Mouse (Mus musculus): Measurements from ENCODE around the gene Ptprr. TPM values are rescaled to one million over a fixed set of nuclear protein-coding genes. Genes with fewer than 3 reads are reported as not detected.

Gene Ptprr
- polyA plus RNA-seq, 1 experiment from 2014 or later = 2.9 TPM

DNA sequence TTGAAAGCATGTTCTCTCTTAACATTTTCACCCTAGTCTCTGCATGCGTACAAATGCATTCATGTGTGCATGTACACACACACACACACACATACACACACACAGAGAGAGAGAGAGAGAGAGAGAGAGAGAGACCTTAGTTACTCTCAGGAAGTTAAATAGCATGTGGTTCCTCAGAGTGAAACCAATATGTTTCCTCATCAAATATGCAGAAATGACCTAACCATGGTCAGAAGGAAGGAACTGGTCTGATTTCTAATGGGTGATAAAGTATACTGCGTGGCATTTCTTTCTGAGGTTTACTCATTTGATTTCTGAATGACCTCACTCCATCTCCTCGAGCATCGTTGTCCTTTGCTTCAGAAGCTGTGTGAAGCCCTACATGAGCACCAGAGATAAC lies 113.2 kb downstream of the Ptprr start:
- no peaks in the 10 kb centered on the region for H3K27me3 ChIP-seq (ENCODE audit: control insufficient read depth, insufficient read depth, low read length)
- H3K4me2 ChIP-seq = no peak overlapping the region
- WGBS = 92% methylated on average over 4 of the region's 4 CpGs
- no peak overlapping the region for H3K9ac ChIP-seq (ENCODE audit: low read length)
- ATAC-seq (ENCODE audit: low FRiP score) (no peak), DNase-seq (ENCODE audit: low spot score, missing footprints) (no peak)
- H3K27ac ChIP-seq (ENCODE audit: low read depth, low read length) = no peak overlapping the region
- no peak overlapping the region for H3K4me3 ChIP-seq (ENCODE audit: low read depth, low read length)
- no peaks in the 10 kb centered on the region for H3K36me3 ChIP-seq (ENCODE audit: control insufficient read depth, insufficient read depth, low read length)
- no peaks in the 10 kb centered on the region for H3K4me1 ChIP-seq (ENCODE audit: control insufficient read depth, insufficient read depth, low read length)
- no peaks in the 10 kb centered on the region for H3K9me3 ChIP-seq (ENCODE audit: control insufficient read depth, low read length)

GRCm38 (mm10) chr10:116132233-116132632 lies 114.2 kb downstream of the Ptprr start:
- H3K9me3 ChIP-seq (ENCODE audit: control insufficient read depth, low read length) = no peaks in the 10 kb centered on the region
- WGBS = 89% methylated on average over 4 of the region's 4 CpGs
- DNase-seq (ENCODE audit: low spot score, missing footprints) = no peak
- H3K27me3 ChIP-seq (ENCODE audit: control insufficient read depth, insufficient read depth, low read length) = no peaks in the 10 kb centered on the region
- H3K36me3 ChIP-seq (ENCODE audit: control insufficient read depth, insufficient read depth, low read length) = no peaks in the 10 kb centered on the region
- H3K27ac ChIP-seq (ENCODE audit: low read depth, low read length) = no peak overlapping the region
- no peaks in the 10 kb centered on the region for H3K4me1 ChIP-seq (ENCODE audit: control insufficient read depth, insufficient read depth, low read length)
- no peak for ATAC-seq (ENCODE audit: low FRiP score)
- no peak overlapping the region for H3K9ac ChIP-seq (ENCODE audit: low read length)
- no peak overlapping the region for H3K4me2 ChIP-seq
- H3K4me3 ChIP-seq (ENCODE audit: low read depth, low read length) = no peak overlapping the region

DNA sequence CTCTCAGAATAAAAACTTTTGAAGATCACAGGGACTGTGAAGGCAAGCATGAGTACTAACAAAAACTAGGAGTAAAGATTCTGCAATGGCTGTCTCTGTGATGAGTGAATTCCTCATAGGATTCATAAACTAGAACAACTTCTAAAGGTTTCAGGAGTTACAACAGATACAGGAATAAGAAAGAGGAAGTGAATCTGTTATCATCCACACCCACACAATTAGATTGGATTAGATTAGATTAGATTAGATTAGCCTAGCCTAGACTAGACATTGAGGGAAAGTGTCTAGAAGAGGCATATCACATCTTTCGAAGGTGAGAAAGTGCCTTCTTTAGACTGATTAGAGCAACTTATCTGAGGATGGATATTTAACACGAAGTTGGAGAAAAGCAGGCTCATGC lies 117.2 kb downstream of the Ptprr start:
- 87% methylated on average over 2 of the region's 2 CpGs for WGBS
- Histone ChIP-seq H3K4me1 (ENCODE audit: control insufficient read depth, insufficient read depth, low read length) (no peaks in the 10 kb centered on the region), H3K9me3 (ENCODE audit: control insufficient read depth, low read length) (no peaks in the 10 kb centered on the region), H3K27me3 (ENCODE audit: control insufficient read depth, insufficient read depth, low read length) (no peaks in the 10 kb centered on the region), H3K4me2 (no peak overlapping the region), H3K36me3 (ENCODE audit: control insufficient read depth, insufficient read depth, low read length) (no peaks in the 10 kb centered on the region), H3K27ac (ENCODE audit: low read depth, low read length) (no peak overlapping the region), H3K4me3 (ENCODE audit: low read depth, low read length) (no peak overlapping the region), H3K9ac (ENCODE audit: low read length) (no peak overlapping the region)
- no peak for DNase-seq (ENCODE audit: low spot score, missing footprints)
- no peak for ATAC-seq (ENCODE audit: low FRiP score)

GRCm38 (mm10) chr10:116140226-116140625 lies 122.2 kb downstream of the Ptprr start:
- H3K27ac ChIP-seq (ENCODE audit: low read depth, low read length) = no peak overlapping the region
- H3K4me3 ChIP-seq (ENCODE audit: low read depth, low read length) = no peak overlapping the region
- ATAC-seq (ENCODE audit: low FRiP score) = no peak
- DNase-seq (ENCODE audit: low spot score, missing footprints) = no peak
- no peaks in the 10 kb centered on the region for H3K36me3 ChIP-seq (ENCODE audit: control insufficient read depth, insufficient read depth, low read length)
- H3K27me3 ChIP-seq (ENCODE audit: control insufficient read depth, insufficient read depth, low read length) = no peaks in the 10 kb centered on the region
- H3K4me1 ChIP-seq (ENCODE audit: control insufficient read depth, insufficient read depth, low read length) = no peaks in the 10 kb centered on the region
- no peak overlapping the region for H3K4me2 ChIP-seq
- no peaks in the 10 kb centered on the region for H3K9me3 ChIP-seq (ENCODE audit: control insufficient read depth, low read length)
- WGBS = 92% methylated on average over 8 of the region's 8 CpGs
- H3K9ac ChIP-seq (ENCODE audit: low read length) = no peak overlapping the region

DNA sequence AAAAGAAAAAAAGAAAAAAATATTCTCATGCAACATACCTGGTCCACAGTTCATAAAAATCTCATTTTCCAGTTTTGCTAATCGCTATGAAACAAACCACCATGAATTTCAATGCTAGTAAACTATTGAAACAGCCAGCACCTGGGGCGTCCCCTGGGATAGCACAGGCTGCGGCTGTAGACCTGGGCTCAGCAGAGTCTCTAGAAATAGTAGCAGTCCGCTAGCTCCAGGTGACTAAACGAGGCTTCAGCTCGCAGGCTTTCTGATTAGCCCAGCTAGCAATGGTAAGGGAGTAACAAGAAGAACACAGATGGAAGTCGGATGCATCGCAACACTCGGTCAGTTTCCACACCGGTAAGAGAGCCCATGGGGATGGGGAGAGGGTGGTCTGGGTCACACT lies 125.7 kb downstream of the Ptprr start:
- no peak overlapping the region for H3K27ac ChIP-seq (ENCODE audit: low read depth, low read length)
- H3K27me3 ChIP-seq (ENCODE audit: control insufficient read depth, insufficient read depth, low read length) = no peaks in the 10 kb centered on the region
- 90% methylated on average over 10 of the region's 10 CpGs for WGBS
- H3K9ac ChIP-seq (ENCODE audit: low read length) = no peak overlapping the region
- ATAC-seq (ENCODE audit: low FRiP score) (no peak), DNase-seq (ENCODE audit: low spot score, missing footprints) (no peak)
- H3K36me3 ChIP-seq (ENCODE audit: control insufficient read depth, insufficient read depth, low read length) = no peaks in the 10 kb centered on the region
- peaks cover 6% of the 10 kb centered on the region; the same call in 1 of the 2 replicates for H3K4me1 ChIP-seq (ENCODE audit: control insufficient read depth, insufficient read depth, low read length)
- H3K9me3 ChIP-seq (ENCODE audit: control insufficient read depth, low read length) = no peaks in the 10 kb centered on the region
- H3K4me3 ChIP-seq (ENCODE audit: low read depth, low read length) = no peak overlapping the region
- no peak overlapping the region for H3K4me2 ChIP-seq

DNA sequence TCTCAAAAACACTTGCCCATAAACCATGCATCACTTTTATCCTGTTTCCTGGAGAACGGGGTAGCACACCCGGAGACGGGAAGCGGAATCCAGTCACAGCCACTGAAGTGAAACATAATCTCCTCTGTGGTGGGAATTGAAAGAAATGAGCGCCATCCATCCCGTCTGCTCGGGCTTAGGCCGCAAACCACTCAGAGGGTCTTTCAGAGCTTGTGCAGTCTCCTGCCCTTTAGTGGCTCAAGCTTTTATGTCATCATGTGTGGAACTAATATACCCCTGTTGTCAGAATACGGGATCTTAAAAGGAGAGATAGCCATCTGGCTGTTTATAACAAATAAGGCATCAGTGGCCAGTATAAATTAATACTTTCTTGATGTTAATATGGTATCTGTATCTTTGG lies 128.1 kb downstream of the Ptprr start:
- Histone ChIP-seq H3K4me2 (no peak overlapping the region), H3K9me3 (ENCODE audit: control insufficient read depth, low read length) (no peaks in the 10 kb centered on the region), H3K36me3 (ENCODE audit: control insufficient read depth, insufficient read depth, low read length) (no peaks in the 10 kb centered on the region), H3K9ac (ENCODE audit: low read length) (no peak overlapping the region; the same call in 1 of the 2 replicates), H3K27ac (ENCODE audit: low read depth, low read length) (no peak overlapping the region), H3K27me3 (ENCODE audit: control insufficient read depth, insufficient read depth, low read length) (no peaks in the 10 kb centered on the region), H3K4me3 (ENCODE audit: low read depth, low read length) (no peak overlapping the region), H3K4me1 (ENCODE audit: control insufficient read depth, insufficient read depth, low read length) (peaks cover 6% of the 10 kb centered on the region; the same call in 1 of the 2 replicates)
- DNase-seq (ENCODE audit: low spot score, missing footprints) (peak; percentile 89), ATAC-seq (ENCODE audit: low FRiP score) (peak; percentile 68)
- 26% methylated on average over 9 of the region's 9 CpGs for WGBS

DNA sequence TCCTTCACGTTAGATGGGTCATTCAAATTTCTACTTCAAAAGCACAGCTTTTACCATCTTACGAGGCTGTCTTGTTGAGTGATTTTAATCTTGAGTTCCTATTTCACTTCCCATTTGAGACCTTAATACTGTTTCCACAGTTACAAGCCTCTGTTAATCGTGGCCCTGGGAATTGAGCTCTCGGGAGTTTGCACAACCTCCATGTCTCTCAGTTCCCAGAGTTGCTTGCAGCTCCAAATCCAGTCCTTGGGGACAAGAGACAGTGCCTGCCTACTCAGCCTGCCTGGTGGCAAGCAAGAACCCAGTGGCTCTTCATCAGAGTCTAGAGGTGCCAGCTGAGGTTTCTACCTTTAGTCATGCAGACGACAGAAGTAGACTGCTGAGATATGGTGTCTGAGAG lies 136.7 kb downstream of the Ptprr start:
- no peak overlapping the region for H3K27ac ChIP-seq (ENCODE audit: low read depth, low read length)
- ATAC-seq (ENCODE audit: low FRiP score) = no peak
- H3K27me3 ChIP-seq (ENCODE audit: control insufficient read depth, insufficient read depth, low read length) = no peaks in the 10 kb centered on the region
- no peaks in the 10 kb centered on the region for H3K4me1 ChIP-seq (ENCODE audit: control insufficient read depth, insufficient read depth, low read length)
- no peak for DNase-seq (ENCODE audit: low spot score, missing footprints)
- no peak overlapping the region for H3K4me2 ChIP-seq
- H3K9ac ChIP-seq (ENCODE audit: low read length) = no peak overlapping the region
- H3K36me3 ChIP-seq (ENCODE audit: control insufficient read depth, insufficient read depth, low read length) = no peaks in the 10 kb centered on the region
- WGBS = 82% methylated on average over 5 of the region's 5 CpGs
- H3K4me3 ChIP-seq (ENCODE audit: low read depth, low read length) = no peak overlapping the region
- H3K9me3 ChIP-seq (ENCODE audit: control insufficient read depth, low read length) = no peaks in the 10 kb centered on the region

- H3K9ac ChIP-seq (ENCODE audit: low read length) = no peak overlapping the region
- ATAC-seq (ENCODE audit: low FRiP score) = no peak
- no peaks in the 10 kb centered on the region for H3K36me3 ChIP-seq (ENCODE audit: control insufficient read depth, insufficient read depth, low read length)
- H3K4me3 ChIP-seq (ENCODE audit: low read depth, low read length) = no peak overlapping the region
- no peaks in the 10 kb centered on the region for H3K9me3 ChIP-seq (ENCODE audit: control insufficient read depth, low read length)
- no peak for DNase-seq (ENCODE audit: low spot score, missing footprints)
- H3K27ac ChIP-seq (ENCODE audit: low read depth, low read length) = no peak overlapping the region
- no peak overlapping the region for H3K4me2 ChIP-seq
- no peaks in the 10 kb centered on the region for H3K4me1 ChIP-seq (ENCODE audit: control insufficient read depth, insufficient read depth, low read length)
- WGBS = 73% methylated on average over 1 of the region's 1 CpGs
- no peaks in the 10 kb centered on the region for H3K27me3 ChIP-seq (ENCODE audit: control insufficient read depth, insufficient read depth, low read length)
Observed at GRCm38 (mm10) chr10:116156699-116157098, 138.7 kb downstream of the Ptprr start.

- H3K9me3 ChIP-seq (ENCODE audit: control insufficient read depth, low read length) = no peaks in the 10 kb centered on the region
- H3K4me1 ChIP-seq (ENCODE audit: control insufficient read depth, insufficient read depth, low read length) = no peaks in the 10 kb centered on the region
- no peak overlapping the region for H3K27ac ChIP-seq (ENCODE audit: low read depth, low read length)
- no peak overlapping the region for H3K9ac ChIP-seq (ENCODE audit: low read length)
- no peak overlapping the region for H3K4me3 ChIP-seq (ENCODE audit: low read depth, low read length)
- H3K4me2 ChIP-seq = no peak overlapping the region
- H3K36me3 ChIP-seq (ENCODE audit: control insufficient read depth, insufficient read depth, low read length) = no peaks in the 10 kb centered on the region
- H3K27me3 ChIP-seq (ENCODE audit: control insufficient read depth, insufficient read depth, low read length) = no peaks in the 10 kb centered on the region
- DNase-seq (ENCODE audit: low spot score, missing footprints) = no peak
- WGBS = 80% methylated on average over 12 of the region's 12 CpGs
- no peak for ATAC-seq (ENCODE audit: low FRiP score)
Observed at GRCm38 (mm10) chr10:116162338-116162737, 144.3 kb downstream of the Ptprr start.

All from midbrain, embryonic 11.5 days (tissue).